Mouse (Mus musculus) CD4-positive, CD25-positive, alpha-beta regulatory T cell (primary cell): ENCODE results near the gene Gm6760. TPM values are rescaled to one million over a fixed set of nuclear protein-coding genes. Genes with fewer than 3 reads are reported as not detected.

ENCODE experiments used
- polyA plus RNA-seq: library from polyadenylated mRNA; unstranded; fragments of 100-300 nt; shearing (Covaris generic); gene quantifications from one replicate; pipeline ENCODE4 v1.2.1, GENCODE M21; 2017

The Gm6760 gene
- not detected for polyA plus RNA-seq

GRCm38 (mm10) chrX:64152098-64152497, at the start of gene Gm6760:
Gene Gm6760 (minus strand): TSS chrX:64152198.

GRCm38 (mm10) chrX:64173248-64173647, 21.2 kb upstream of the Gm6760 start, which contains the start of gene 3830417A13Rik:
Gene 3830417A13Rik (plus strand): TSS chrX:64173548.

Other genes with a start within 250 kb of the Gm6760 start
- not detected for gene 3830417A13Rik, start 21.4 kb upstream of the Gm6760 start, polyA plus RNA-seq
- gene Slitrk4, start 124.8 kb upstream of the Gm6760 start, polyA plus RNA-seq = 0.05 TPM